Mouse (Mus musculus) left cerebral cortex, adult 18-20 months (tissue): ENCODE measurements at regions not wholly inside any gene's neighbourhood (a gene's known extent, or its start where the extent isn't known, plus 50 kb on each side); places are given as distances from the start of the nearest gene placed in this dataset.

Experiments used
- DNase-seq, 2 experiments: peaks; one replicate each; pipeline ENCODE4 v3.0.0; 2021 to 2022; ENCODE audit warnings: low spot score in 2 of 2, mixed read lengths in 1 of 2

DNA sequence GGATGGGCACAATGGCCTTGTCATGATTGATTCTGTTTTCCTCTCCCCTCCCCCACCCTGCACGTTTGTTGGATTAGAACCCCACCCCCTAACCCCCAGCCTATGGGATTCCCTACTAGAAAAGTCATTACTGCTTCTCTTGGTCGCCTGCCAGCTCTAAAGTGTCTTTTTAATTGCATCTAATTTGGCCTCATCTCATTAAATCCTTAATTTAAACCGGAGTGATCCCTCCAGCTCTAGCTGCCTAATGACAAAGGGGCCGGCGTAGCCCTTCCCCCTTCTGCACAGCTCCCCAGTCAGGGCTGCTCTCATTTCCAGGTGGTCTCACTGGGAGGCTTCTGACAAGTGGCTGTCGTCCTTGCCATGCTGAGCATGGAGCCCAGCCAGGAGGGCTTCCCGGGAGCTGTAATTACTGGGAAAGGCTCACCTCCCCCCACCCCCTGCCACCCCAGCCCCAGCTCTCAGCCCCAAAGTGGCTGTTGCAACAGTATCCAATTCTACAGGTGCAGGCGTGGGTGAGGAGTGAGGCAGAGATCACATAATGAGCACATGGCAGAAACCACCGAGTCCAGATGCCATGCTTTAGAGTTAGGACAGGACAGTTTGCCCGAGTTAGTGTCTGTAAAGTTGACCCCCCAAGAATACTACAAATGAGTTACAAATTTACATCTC, 84.8 kb upstream of the Aldh1b1 start:
- no peak for DNase-seq

GRCm38 (mm10) chr4:45713046-45713706, 85.6 kb upstream of the Aldh1b1 start:
- DNase-seq: no peak

- no peak for DNase-seq
Measured at GRCm38 (mm10) chr4:45703997-45704396, 94.8 kb upstream of the Aldh1b1 start.

DNA sequence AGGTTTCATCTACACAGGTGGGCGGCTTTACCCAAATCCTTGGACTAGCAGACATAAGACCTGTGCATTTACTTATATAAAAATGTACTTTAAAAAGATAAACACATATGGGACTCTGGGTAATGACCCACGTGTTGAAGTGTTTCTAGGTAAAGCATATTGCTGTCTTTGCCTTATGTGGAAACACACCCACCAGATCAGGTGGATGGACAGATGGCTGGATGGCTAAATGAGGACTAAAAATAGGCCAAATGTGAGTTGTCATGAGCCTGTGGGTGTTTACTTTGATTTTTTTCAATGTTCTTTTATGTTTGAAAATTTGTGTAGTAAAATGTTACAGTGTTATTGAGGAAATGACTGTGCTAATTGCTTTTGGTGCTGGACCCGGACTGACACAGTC, 99.2 kb upstream of the Aldh1b1 start:
- DNase-seq: peak; percentile 63

- DNase-seq: no peak
Measured at GRCm38 (mm10) chr4:45695239-45695638, 103.6 kb upstream of the Aldh1b1 start.

DNA sequence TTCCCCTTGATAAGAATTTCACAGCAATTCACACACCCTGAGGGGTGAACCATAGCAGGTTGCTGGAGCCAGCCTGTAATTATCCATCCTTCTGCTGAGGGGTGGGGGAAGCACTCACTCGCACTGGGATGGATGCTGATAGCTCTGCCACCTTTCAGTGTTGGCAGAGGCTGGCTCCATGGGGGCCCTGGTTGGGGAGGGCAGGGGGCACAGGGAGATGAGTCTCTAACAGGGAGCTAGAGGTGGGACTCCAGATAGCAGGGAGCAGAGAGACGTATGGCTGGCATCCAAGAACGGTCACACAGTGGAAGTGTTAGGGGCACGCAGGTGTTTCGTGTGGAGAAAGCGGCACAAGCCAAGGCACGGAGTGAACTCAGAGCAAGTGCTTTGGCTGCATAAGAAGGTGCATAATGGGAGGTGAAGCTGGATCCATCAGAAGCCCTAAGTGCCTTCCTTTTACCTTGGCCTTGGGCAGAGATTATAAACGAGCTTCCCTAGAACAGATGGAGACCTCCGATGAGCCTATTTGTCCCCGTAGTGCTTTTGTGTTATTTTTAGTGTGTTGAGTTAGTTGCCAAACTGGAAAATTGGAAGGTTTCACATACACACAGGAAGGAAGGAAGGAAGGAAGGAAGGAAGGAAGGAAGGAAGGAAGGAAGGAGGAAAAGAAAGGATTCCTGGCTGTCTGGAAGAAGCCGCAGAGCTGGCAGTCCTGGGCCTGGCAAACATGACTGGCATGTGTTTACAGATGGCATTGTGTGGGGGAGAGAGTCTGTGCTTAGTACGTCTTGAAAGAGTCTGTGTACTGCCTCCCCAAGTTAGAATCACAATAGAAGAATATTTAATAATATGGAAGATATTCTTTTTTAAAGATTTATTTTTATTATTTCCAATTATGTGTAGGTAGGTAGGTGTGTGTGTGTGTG, 108.6 kb upstream of the Aldh1b1 start:
- no peak for DNase-seq

DNA sequence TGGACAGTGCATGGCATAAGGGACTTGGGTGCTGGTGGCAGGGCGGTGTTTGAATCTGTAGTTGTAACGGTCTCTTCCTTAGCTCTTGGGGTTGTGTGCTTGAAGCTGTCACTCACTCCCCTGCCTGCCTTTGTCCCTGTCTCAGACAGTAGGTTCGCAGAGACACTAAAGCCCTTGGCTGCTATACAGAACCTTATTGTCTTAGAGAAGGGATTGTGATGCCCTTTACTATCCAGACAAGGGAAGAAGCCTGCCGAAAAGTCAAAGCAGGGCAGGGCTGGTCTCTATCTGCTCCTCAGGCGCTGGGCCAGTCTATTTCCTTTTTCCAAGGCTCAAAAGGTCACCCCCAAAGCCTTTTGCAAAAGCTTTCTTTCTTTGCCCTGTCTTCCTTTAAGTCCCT, 109.2 kb upstream of the Aldh1b1 start:
- DNase-seq: no peak

- no peak for DNase-seq
Measured at GRCm38 (mm10) chr4:45688233-45688632, 110.6 kb upstream of the Aldh1b1 start.

- DNase-seq: no peak
Measured at GRCm38 (mm10) chr4:45685031-45685430, 113.8 kb upstream of the Aldh1b1 start.

DNA sequence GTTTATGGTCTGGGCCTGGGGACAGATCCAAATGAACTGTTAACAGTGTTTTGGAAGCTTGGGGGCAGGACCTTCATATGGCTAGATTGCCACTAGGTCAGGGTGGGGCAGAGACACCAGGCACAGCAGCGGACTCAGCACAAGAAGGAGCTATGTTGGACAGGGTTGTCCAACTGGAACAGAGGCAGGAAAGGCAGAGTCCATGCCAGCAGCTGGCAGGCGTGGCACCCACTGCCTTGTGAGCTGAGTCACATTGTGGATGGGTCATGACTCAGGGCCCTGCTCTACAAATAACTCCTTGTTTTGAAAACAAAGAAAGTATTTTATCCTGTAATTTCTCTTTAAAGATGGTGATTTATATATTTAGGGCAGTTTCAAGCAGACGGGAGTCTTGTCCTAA, 115.6 kb upstream of the Aldh1b1 start:
- no peak for DNase-seq

DNA sequence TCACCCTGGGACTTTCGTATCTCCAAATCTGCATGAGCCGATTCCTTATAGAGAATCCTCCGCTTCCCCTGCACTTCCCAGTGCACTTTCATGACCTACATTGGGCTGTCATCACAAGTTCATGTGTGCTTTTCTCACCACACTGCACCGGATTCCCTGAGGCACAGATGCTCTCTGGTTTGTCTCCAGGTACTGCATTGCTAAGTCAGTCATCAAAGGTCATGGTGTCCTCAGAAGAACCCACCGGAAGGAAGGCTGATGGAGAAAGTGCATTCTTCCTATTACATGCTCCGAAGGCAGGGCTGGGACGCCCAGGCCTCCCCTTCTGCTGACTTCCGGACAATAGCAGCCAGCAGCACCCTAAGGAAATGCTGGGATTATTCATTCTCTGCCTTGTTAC, 116.1 kb upstream of the Aldh1b1 start:
- no peak for DNase-seq

DNA sequence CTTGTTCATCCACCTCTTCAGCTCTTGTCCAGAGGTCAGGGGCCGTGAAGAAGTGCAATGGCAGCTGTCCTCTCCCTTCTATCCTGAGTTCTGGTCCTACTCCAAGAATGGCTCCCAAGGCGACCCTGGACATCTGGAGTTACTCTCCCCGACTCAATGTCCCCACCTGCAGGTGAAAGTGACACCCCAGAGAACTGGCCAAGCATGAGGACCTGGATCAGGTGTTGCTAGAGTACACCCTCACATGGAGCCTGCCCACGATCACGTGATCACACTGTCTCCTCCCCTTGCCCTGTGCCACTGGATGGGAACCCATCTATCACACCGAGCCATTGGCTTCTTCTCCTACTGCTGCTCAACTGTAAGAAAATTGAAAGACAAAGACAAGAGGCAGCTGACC, 122.7 kb upstream of the Aldh1b1 start:
- no peak for DNase-seq

GRCm38 (mm10) chr4:45674291-45674690, 124.5 kb upstream of the Aldh1b1 start:
- no peak for DNase-seq

DNA sequence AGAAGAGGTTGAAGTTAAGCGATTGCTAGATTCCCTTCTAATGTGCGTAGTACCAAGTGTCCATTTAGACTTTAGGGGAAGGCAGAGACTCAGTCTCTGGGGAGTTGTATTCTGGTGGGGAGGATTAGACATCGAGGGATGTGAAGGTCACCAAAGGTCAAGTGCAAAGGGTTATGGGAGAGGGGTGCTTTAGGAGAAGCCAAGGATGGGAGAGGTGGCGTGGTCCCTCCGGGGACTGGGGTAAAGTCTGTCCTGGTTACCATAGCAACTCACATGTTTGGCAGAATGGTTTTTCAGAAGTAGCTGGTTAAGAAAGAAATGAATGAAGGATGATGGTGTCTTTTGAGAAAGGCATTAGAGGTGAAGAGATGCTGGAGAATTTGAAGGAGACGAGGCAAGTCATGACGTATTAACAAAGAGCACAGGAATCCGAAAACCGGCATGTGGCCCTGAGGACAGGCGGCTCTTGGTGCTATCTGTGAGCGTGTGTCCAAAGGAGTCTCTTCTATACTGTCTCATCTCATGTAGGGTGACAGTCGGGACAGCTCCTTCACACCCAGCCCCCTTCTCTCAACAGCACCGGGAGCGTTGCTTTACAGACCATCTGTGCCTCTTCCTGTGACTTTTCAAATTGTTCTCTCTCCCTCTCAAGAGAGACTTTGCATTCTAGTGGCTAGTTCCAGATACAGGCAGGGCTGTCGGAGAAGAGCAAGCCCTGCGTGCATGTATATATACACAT, 125.6 kb upstream of the Aldh1b1 start:
- peak; percentile 15 to 52 for DNase-seq

GRCm38 (mm10) chr4:45672262-45673076, 126.4 kb upstream of the Aldh1b1 start:
- no peak for DNase-seq

GRCm38 (mm10) chr4:45664372-45664771, 132.1 kb upstream of the Shb start:
- no peak for DNase-seq

- DNase-seq: no peak
Measured at GRCm38 (mm10) chr4:45657350-45657978, 125.2 kb upstream of the Shb start.

DNA sequence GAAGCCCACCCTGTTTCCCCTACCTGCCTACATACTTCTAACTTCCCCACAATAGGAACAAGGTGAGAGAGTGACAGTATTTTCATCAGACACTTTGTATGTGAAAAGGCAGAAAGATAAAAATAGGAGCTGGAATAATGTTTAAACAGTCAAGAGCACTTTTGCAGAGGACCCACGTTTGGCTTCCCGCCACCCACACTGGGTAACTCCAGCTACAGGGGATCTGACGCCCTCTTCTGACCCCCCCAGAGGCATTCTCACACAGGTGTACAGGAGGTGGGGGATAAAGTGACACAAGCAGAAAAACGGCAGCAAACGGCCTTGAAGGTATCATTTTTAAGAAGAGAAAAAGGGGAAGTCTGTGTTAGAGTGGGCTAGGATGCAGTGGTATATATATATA, 123.5 kb upstream of the Shb start:
- no peak for DNase-seq

DNA sequence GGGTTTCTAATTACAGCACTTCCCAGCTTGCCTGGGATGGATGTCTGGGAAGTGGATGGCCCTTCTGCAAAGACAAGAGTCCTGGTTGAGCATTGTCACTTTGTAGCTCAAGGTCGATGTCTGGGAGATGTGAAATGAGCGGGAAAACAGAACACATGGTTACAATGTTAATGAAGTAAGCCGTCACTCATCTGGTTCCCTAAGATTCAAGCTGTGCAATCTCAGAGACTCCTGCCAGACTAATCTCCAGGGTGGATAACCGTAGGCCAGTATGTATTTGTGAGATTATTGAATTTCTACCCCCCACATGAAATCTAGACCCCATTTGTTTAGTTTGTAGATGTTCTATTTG, 122.5 kb upstream of the Shb start:
- no peak for DNase-seq
